Mouse (Mus musculus) adrenal gland, adult 18-20 months (tissue): ENCODE results near the gene Gosr2. TPM values are rescaled to one million over a fixed set of nuclear protein-coding genes. Genes with fewer than 3 reads are reported as not detected.

Experiments used
- DNase-seq, 2 experiments: peaks; one replicate each; pipeline ENCODE4 v3.0.0; 2021 to 2022; ENCODE audit warnings: low spot score in 2 of 2
- total RNA-seq, 2 experiments: library from RNA; stranded (reverse); gene quantifications; 1 replicate in 1 of 2; 2 replicates in 1 of 2; pipeline ENCODE4 v1.2.3; 2021

Gosr2 gene
- total RNA-seq, 2 experiments from 2014 or later: 83.6 to 83.9 TPM

DNA sequence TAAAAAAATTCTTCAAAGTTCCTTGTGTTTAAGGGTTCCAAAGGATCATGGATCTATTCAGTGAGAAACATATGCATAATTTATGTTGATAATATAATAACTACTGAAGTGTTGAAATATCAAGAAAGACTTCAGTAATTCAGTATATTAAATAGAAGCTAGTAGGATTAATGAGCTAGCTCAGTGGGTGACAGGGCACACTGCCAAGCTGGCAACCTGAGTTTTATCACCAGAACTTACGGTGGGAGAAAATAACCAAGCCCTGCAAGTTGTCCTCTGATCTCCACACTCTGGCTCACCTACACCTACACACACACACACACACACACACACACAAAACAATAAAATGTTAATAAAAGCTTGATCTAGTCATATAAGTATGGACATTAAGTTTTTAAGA is 4.5 kb downstream of the Gosr2 start:
- no peak for DNase-seq

DNA sequence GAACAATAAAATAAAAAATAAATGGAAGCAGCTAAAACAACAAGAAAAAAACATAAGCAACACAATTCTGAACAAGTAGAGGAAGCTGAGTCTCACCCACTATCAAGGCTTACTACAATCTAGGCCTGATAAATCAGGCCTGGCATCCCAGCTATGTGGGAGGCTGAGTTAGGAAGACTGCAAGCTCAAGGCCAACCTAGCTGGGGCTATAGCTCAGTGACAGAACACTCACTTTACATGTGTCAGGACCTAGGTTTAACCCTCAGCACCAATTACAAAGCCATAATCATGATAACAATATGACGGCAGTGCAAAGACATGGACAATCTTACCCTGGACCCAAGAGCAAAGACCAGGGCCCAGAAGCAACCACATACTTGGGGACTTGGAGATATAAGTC is 6.7 kb downstream of the Gosr2 start:
- DNase-seq: no peak

DNA sequence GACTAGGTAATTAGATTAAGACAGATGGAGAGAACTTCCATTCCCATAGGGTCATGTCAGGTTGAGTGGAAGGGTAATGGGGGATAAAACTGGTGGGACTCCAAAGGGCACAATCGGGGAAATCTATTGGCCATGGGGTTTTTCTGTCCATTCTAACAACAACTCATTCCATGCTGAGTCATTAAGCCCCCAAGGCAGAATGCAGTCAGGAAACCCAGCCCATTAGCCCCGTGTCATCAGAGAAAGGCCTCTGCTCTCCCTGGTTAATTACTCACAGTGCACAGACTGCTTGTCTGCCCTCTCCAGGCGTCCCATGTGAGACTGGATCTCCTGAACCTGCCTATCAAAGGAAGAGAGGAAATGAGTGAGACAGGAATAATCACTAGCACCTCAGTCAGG is 8.7 kb downstream of the Gosr2 start:
- DNase-seq: no peak

DNA sequence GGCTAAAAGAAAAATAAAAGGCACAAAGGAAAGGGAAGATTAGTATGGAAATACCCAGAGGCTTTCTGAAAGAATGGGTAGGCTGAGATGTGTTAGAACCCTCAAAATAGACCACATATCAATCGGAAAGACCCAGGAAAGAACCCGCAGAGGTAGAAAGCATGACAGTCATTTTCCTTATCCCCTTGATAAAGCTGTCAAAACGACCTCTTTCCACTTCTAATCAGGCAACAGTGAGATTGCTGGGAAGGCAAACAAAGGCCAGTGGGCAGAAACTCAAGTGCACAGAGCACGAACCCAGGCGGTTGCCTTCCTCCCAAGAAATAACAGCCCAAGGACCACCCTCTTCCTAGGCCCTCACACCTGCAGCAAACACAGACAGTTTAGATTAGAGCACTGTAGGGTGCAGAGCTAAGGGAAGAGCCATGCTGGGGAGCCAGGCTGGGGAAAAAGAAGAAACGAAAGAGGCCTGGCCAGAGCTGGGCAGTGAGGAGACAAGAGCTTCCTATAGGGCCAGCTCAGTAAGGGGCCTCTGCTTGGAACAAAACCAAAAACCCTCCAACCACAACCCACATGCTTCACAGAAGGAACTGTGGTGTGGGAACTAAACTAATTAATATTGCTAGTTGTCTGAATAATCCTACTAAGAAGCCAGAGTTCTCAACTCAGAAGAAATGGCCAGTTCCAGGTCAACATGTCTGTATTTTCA is 9.3 kb downstream of the Gosr2 start:
- DNase-seq: no peak

DNA sequence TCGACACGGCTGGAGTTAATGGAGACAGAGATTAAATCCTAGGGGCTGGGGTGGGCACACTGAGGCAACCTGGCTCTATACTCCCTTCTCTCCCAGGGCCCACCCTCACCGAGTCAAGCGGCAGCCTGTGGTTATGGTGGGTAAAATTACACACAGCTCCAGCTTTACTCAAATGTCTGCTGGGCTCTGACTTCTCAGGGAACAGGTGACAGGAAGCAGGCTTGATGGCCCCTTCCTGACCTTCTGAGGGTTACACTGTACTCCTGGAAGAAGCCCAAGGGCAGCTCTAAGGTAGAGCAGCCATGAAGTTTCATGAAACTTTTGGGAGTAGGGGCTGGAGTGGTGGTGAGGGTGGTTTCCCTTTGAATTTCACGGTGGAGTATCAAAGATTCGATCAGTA is 11.0 kb downstream of the Gosr2 start:
- no peak for DNase-seq

DNA sequence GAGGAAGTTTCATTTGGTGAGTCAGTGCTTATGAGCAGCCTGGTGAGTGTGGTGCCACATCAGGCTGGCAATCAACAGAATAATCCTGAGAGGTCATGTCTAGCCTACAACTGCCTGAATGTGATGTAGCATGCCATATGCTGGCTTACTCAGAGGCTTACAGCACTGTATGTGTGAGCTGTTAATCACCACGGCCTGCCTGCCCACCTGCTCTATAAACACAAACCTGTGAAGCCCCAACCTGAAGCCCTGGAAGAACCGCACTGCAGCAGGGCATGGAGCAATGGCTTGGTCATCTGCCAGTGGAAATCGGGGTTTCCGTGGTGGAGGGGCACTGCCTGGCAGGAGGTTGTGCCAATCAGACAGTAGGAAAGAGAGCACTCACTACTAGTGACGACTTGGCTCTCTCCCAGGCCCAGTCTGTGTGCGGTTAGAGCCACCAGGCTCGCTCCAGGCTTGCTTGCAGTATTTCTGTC is 12.4 kb downstream of the Gosr2 start:
- DNase-seq: no peak

DNA sequence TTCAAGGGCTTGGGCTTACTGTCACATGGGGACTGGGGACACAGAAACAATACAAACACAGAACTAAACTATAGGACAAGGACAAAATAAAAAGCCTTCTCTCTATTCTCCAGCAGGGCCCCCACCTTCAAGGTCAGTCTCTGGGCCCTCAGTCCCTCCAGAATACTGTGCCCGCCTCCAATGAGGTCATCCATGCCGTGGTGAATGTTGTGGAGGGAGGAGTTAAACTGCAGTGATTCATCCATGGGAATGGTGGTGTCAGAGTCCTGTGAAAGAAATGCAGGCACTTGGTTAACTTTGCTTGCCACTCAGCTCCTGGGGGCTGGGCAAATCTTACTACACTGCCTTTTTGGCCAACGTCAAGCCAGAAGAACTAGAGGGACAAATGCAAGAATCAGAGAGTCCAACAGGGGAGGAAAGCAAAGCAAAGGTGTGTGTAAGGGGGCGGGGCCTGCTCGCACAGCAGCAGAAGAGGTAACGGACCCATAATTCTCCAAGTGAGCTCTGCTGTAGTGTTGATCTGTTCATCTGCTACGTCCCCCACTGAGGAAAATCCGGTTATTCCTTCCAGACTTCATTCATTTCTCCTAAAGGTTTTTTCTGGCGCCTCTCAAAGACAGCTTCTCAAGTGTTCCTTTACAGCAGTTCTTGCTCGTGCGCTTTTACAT is 13.9 kb downstream of the Gosr2 start:
- peak; percentile 48 to 57 for DNase-seq

DNA sequence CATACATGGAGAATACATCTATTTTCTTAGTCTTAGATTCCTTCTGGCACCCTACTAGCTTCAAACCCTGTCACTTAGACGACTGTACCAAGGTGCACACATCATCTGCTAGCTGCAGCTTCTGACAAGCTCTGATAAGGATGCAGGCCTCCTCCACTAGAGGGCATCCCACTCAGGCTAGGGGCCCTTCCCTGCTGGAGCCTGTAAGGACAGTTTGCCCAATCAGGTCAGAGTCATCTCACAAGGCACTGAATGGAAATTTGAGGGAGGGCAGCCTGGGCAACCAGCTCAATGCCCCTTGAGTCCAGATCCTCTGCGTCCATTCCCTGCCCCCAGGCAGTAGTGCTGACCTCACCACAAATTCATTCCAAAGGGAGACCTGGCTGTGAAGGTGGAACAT is 20.7 kb downstream of the Gosr2 start:
- peak; percentile 49 to 53 for DNase-seq

DNA sequence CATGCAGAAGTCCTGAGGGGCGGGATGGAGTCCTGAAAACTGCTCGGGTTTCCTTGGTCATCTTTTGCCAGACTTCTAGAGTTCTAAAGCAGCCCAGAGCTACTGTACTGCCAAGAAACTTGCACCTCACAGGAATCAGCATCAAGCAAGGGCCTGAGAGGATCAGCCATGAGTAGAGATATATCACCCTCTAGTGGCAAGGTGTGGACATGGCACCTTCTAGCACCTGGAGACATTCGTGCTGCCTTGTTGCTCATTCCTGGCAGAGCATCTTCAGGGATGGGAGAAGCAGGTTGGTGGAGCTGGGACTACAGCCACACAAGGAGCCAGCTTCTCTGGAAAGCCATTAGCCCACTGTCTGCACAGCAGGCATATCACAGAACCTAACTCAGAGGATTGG is 22.1 kb downstream of the Gosr2 start:
- DNase-seq: peak in 1 of 2 experiments; percentile 48

DNA sequence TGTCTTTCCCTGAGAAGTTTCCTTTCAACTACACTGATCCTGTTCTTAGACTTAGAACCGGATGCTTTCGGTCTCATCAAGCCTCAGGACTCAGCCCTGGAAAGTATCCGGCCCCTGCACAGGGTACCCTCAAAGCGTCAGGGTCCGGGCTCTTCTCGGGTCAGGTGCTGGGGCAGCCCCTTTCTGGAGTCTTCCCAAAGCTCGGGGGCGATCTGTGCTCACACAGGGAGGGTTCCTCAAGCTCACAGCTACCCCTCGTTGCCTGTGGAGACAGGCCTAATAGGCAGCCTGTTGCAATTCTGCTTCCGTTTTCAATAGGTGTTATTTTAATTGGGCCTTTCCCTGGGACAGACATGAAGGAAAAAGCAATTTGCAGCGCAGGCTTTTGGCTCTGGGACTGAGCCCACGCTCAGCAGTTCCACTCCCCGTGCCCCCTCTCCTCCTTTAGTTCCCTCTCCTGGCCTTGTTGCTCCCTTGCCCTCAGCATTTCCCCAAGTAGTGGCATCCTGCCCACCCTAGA is 30.7 kb downstream of the Gosr2 start:
- no peak for DNase-seq

DNA sequence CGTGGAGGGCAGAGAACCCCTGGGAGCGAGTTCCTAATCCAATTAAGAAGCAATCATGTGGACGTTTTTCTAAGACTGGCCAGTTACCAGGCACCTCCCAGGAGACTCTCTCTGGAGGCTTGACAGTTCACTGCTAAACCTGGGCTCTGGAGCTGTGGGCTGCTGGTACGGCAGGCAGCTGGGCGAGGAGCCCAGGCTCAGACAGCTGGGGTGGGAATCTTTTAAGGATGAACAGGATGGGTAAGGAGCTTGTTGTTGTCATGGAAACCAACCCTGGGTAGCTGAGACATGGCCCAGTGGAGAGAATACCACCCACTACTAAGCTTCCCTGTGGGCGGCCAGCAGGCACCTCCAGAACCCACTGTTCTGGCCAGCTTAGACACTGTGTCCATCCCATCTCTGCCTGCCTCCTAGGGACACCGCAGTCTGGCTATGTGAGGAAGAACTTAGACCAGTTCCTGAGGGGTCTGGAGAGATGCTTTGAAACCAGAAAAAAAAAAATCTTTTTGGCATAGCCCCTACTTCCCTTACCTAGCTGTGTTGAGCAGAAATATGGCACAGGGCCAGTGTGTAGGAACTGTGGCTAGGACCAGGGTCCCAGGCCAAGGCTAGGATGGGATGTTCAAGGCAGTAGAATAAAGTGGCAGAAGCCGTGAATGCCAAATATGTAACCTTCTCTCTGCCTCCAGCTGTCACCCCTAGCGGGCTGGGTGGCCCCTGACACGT is 31.4 kb downstream of the Gosr2 start:
- DNase-seq: no peak

DNA sequence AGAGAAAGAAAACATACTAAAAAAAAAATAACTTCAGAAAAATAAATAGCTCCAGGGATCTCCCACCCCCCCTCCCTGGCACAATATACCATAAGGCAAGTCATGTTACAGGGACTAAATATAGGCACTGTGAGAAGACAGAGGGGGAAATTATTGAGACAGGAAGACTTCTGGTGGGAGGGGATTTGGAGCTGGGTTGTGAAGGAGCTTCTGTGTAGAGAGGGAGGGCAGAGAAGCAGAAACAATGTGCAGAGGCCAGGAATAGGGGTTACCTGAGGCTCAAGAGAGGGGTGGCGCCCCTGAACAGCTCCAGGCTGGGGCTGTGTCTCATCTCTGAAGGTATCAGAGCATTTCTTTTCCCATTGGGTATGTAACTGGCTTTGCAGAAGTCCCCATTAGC is 32.0 kb downstream of the Gosr2 start:
- no peak for DNase-seq

DNA sequence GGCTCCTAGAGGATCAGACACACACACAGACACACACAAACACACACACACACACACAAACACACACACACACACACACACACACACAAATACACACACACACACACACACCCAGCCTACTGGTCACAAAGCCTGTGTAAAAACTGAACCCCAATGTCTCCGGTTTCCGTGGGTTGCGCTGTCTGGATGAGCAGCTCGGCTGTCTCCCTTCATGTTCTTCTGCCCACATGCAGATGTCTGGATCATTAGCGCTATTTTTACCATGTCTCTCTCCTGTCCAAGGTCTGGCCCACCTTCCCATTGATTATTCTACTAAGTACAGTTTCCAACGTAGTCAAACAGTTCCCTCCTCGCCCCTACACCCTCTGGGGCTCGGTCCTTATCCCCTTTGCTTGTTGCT is 34.6 kb downstream of the Gosr2 start:
- no peak for DNase-seq

DNA sequence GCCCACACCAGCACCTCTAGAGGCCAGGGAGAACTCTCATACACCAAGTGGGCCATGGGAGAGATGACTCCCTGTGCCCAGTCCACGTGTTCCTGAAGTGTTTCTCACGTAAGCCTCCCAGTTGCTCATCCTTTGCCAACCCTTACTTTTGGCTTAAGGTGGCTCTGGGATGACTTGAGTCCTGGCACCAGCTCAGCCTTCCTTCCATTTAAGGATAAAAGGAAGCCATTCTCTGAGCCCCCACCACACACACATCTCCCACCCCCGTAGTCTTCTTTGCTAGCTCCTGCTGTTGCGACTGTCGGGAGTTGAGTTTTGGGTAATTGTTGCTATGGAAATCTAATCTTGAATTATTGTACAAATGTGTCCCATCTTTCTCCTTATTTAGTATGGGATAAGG is 35.2 kb downstream of the Gosr2 start:
- no peak for DNase-seq

DNA sequence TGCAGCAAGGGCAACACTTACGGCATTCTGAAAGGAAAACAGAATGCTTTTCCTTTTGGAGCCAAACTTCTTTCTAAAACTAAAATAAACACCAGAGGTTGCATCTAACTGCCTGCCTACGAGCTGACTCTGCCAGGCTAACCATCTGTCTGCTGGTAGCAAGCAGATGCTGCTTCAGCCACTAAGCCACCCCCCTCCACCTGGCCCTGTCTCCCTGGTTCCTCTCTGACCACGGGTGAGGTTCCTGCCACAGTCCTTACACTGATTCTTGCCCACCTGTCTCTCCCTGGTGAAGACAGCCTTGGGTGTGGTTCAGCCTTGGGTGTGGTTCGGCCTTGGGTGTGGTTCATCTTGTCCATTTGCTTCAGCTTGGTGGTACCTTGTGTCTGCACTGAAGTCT is 35.8 kb downstream of the Gosr2 start:
- no peak for DNase-seq

DNA sequence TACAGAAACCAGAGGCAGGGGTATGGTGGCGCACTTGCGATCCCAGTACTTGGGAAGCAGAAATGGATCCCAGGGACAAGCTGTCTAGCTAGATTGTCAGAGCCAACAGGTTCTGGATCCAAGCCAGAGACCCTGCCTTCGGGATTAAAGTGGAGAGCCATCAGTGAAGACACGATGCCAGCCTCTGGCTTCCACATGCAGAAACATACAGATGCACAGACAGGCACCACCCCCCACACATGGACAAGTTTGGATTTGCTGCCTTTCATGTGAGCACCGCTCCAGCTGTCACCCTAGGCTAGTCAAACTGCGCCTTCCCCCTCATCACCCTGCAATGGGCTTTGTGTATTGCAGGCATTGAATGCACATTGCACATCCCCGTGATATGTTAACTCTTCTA is 39.5 kb downstream of the Gosr2 start:
- no peak for DNase-seq

DNA sequence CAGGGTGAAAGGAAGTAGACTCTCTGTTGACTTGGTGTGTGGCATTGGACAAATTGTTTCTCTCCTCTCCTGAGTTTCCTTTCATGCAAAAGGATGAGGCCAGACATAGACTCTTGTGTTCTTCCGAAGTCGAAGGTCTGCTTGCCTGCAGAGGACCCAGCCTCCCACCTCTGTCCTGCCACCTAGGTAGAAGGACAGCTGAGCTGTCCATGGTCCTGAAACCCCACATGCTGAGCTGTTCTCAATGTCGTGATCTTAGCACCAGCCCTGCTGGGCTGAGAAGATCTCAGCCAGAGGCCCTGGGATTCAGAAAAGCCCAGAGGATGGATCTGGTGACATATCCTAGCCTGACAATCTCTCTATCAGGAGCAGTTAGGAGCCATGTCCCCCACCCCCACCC is 41.2 kb downstream of the Gosr2 start:
- peak; percentile 35 to 40 for DNase-seq

DNA sequence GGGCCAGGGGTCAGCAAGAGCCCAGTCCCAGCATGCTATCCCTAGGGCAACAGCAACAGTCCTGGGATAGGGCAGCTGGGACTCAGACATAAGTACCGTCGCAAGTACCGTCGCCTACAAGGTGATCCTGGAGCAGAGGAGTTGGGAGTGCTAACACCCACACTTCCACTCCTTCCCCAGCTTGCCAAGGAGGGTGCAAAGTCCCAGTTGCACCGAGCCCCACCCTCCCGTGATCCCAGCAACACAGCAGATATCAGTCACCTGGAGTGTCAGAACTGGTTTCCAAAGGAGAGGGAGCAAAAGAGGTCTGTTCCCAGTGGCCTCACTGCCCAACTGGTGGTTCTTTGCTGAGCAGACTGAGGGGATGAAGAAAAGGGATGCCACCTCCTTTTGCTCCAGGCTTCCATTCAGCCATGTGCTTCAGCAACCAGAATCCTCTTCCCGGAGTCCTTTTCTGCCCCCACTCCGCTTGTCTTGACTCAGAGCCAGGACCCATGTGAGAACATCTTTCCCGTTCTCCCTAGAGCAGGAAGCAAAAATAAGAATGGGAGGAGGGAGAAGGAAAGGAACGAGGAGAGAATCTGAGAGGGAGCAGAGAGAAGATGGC is 44.2 kb downstream of the Gosr2 start:
- no peak for DNase-seq

DNA sequence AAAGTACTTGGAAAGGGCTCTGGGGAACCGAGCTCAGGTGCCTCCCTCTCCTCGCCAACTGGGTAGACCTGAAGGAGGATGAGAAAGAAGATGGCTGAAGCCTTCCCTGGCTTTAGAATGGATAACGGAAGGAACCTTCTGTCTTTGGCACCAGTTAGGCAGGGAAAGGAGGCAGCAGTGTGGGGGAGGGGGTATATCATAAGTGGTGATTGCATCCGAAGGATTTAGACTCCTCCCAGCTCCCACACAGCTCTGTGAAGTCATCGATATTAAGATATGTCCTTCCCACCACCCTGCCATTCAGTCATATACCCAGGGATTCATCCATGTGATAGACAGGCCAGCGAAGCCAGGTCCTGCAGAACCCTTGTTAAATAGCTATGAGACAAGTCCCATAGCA is 46.3 kb downstream of the Gosr2 start:
- no peak for DNase-seq

DNA sequence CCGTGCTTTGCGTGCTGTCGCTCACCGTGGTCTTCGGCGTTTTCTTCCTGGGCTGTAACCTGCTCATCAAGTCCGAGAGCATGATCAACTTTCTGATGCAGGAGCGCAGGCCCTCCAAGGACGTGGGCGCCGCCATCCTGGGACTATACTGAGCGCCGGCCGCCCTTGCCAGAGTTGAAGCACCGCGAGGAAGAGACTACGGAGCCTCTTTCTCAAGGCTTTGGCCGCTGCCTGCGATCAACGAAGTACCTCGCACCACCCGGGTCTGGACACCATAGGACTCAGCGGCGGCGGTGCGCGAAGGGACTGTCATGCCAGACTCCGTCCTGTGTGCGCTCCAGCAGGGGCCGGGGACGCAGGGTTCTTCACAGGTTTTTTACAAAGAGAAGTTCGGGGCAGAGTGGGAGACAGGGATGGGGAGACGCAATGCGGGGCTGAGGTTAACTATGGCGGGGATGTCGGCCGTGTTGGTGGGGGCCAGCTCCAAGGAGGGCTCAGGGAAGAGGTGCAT is 47.7 kb downstream of the Gosr2 start:
- DNase-seq: no peak

DNA sequence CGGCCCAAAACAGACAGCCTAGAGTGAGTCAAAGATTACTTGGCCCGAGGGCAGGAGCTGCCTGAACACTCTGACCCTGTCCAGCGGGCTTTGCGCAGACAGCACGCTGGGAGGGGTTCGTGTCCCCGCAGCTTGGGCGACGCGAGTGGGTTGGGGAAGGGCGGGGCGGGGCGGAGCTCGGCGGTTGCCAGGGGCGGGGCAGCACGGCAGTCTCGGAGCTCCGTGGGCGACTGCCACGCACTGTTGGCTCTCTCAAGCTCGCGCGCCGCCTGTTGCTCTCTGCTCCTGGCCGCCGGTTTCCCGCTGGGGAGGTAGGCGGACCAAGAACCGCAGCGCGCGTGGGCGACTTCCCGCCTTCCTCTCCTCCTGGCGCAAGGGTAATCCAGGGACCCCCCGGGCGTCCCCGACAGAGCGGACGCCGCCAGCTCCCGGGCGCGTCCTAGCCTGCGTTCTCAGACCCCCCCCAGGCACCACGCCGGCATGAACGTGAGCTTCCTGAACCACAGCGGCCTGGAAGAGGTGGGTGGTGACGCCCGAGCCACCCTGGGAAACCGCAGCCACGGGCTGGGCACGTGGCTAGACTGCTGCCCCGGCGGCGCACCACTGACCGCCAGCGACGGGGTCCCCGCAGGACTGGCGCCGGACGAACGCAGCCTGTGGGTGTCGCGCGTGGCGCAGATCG is 48.3 kb downstream of the Gosr2 start, which contains the start of gene Rprml:
Gene Rprml, plus strand, starts transcription at position 270 of the 682 bp plus-strand sequence.
- DNase-seq: no peak
